Mouse (Mus musculus) brain, embryonic 14.5 days (tissue): Measurements from ENCODE around the gene Prkar1a.

Experiments
- CTCF ChIP-seq: fragments of 200-500 bp; IDR thresholded peaks from 2 replicates; pipeline ENCODE4 v1.5.1; 2012; ENCODE audit warnings: inconsistent platforms, mild to moderate bottlenecking, moderate library complexity, borderline replicate concordance; ENCODE audit not compliant: insufficient read depth, insufficient read length; ENCODE audit errors: extremely low read depth
- POLR2A ChIP-seq: fragments of 200-500 bp; IDR thresholded peaks from 2 replicates; pipeline ENCODE4 v1.6.1; 2012; ENCODE audit warnings: mild to moderate bottlenecking, inconsistent platforms, borderline replicate concordance; ENCODE audit not compliant: poor library complexity, insufficient read depth, insufficient read length, severe bottlenecking; ENCODE audit errors: extremely low read depth

GRCm38 (mm10) chr11:109623238-109623637, 26.0 kb upstream of the Prkar1a start:
- TF ChIP-seq POLR2A (no peak), CTCF (no peak)
